Mouse (Mus musculus) forebrain, embryonic 12.5 days (tissue): ENCODE measurements around the gene Cox7b. TPM values are rescaled to one million over a fixed set of nuclear protein-coding genes. Genes with fewer than 3 reads are reported as not detected.
"Not testable (repeated sequence)": the region's sequence is repeated elsewhere in the genome, so short reads cannot be mapped to it uniquely, and the experiment has no call there.

ENCODE experiments used
- ATAC-seq: fragments of 200-750 bp; cut with Nextera tagmentation; 2 replicates; pipeline ENCODE4 v1.8.0; 2017; ENCODE audit warnings: moderate TSS enrichment; ENCODE audit not compliant: low FRiP score
- H3K27ac ChIP-seq: fragments of 300-500 bp; sonication (generic); 2 replicates; pipeline ENCODE4 v1.5.1; 2016; ENCODE audit warnings: mild to moderate bottlenecking
- H3K27me3 ChIP-seq: fragments of 300-500 bp; sonication (generic); 2 replicates; pipeline ENCODE4 v1.6.1; 2016; ENCODE audit warnings: mild to moderate bottlenecking
- H3K36me3 ChIP-seq: fragments of 300-500 bp; sonication (generic); replicated peaks from 2 replicates; pipeline ENCODE4 v1.6.1; 2016; ENCODE audit warnings: mild to moderate bottlenecking
- H3K4me1 ChIP-seq: fragments of 300-500 bp; sonication (generic); 2 replicates; pipeline ENCODE4 v1.6.1; 2016
- H3K4me2 ChIP-seq: fragments of 300-500 bp; sonication (generic); 2 replicates; pipeline ENCODE4 v1.6.1; 2016; ENCODE audit warnings: mild to moderate bottlenecking, moderate library complexity
- H3K4me3 ChIP-seq: fragments of 300-500 bp; sonication (generic); replicated peaks from 2 replicates; pipeline ENCODE4 v1.5.1; 2016; ENCODE audit warnings: mild to moderate bottlenecking
- H3K9ac ChIP-seq: fragments of 300-500 bp; sonication (generic); 2 replicates; pipeline ENCODE4 v1.6.1; 2016; ENCODE audit warnings: mild to moderate bottlenecking
- H3K9me3 ChIP-seq: fragments of 300-500 bp; sonication (generic); 2 replicates; pipeline ENCODE4 v1.6.1; 2016
- WGBS: fragments of 180-500 bp; shearing (Covaris S2); methylation state at CpG from one replicate; pipeline ENCODE4 v1.1.7; 2016; 5-methylcytosine and 5-hydroxymethylcytosine counted together
- polyA plus RNA-seq: library from polyadenylated mRNA; unstranded; fragments of >200 nt; fragmentation: Nextera tagmentation; extraction: Ambion mirVana; gene quantifications from 2 replicates; pipeline ENCODE4 v1.2.1, GENCODE M21; 2016

The Cox7b gene
- polyA plus RNA-seq = 284 and 287 TPM in 2 replicates

DNA sequence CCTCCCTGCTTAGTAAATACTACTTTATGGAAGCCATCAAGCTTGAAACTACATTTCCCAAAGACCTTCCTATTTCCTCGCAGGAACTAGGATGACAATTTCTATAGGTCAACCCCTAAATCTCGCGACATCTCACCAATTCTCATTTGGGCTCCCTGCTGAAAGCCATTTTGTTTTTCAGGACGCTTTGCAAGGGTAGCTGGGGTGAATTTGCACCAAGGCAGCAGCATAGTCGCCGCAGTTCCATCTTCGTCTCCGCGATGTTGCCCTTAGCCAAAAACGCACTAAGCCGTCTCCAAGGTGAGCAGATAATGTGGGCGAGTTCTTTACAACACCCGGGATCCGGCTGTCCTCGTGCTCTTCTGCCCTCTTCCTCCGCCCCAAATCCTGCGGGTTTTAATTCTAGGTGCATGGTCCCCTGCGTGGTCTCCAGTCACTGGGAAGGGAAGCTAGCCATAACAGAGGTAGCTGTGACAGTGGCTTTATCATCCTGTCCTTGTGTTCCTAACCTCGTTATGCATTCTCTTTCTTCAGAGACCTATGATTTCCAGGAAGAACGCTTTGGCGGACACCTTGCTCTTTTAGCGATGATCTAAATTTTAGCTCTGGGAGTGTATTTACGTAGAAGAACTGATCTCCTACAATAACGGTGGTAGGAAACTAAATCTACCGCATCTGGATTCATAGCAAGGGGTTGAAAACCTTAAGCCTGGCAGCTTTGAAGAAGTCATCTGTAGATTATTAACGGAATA lies at the start of gene Cox7b:
Gene Cox7b, plus strand, starts transcription at position 130 of the 752 bp plus-strand sequence.
- Histone ChIP-seq H3K9me3 (no peaks in the 10 kb centered on the region), H3K27me3 (no peaks in the 10 kb centered on the region), H3K27ac (peak within 1 kb of the TSS; percentile 83), H3K4me2 (peak within 1 kb of the TSS; percentile 48), H3K4me3 (peak within 1 kb of the TSS; percentile 56), H3K4me1 (0 out of 2 replicates have a peak, but pooled peaks cover 6% of the 10 kb centered on the region), H3K9ac (peak within 1 kb of the TSS; percentile 72), H3K36me3 (peaks cover 11% of the 10 kb centered on the region; the same call in 1 of the 2 replicates)
- 14% methylated on average over 26 of the region's 26 CpGs for WGBS
- peak; percentile 28; the same call in 1 of the 2 replicates for ATAC-seq

DNA sequence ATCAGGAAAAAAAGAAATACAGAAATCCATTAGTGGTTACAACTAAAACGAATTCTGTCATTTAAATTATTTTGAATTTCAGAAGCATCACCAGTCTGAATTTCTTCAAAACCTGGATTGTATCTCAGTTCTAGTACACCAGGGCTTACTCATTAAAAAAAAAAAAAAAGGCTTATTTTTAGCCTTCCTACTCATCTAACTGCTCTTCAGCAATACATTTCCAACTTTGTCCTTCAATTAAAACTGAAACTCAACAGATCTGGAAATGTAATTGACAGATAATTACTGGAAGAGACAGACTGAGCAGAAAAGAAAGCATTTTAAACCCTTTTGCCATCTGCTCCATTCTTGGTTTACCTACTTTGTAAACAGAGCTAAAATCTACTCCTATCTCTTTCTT lies 13.9 kb upstream of the Cox7b start:
- no peak for ATAC-seq

DNA sequence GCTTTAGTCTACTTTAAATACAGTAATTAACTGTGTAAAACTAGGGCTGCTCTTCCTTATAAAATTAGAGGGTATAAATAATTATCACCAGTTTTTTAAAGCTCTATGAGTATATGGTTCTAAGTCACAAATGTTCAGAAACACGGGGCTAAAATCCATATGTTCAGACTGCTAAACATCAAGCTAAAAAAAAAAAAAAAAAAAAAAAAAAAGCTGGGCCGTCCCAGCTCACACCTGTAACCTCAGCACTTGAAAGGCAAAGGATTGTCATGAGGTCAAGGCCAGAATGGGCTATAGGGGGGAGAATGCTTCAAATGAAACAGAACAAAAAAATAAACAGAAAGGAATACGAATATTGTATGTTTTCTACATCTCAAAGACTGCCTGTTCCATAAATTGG lies 4.7 kb upstream of the Cox7b start:
- WGBS = 25% methylated on average over 3 of the region's 3 CpGs
- Histone ChIP-seq H3K4me3 (peak overlapping the region; percentile 55), H3K27ac (no peak overlapping the region), H3K4me1 (no peaks in the 10 kb centered on the region; the same call in 1 of the 2 replicates), H3K27me3 (no peaks in the 10 kb centered on the region; the same call in 1 of the 2 replicates), H3K9me3 (no peaks in the 10 kb centered on the region), H3K36me3 (no peaks in the 10 kb centered on the region), H3K4me2 (peak overlapping the region; percentile 51), H3K9ac (peak overlapping the region; percentile 57)
- ATAC-seq = no peak

More for the DNA sequence above, 13.9 kb upstream of the Cox7b start:
- no peak overlapping the region for H3K27ac ChIP-seq
- no peak overlapping the region for H3K9ac ChIP-seq
- no peaks in the 10 kb centered on the region for H3K36me3 ChIP-seq
- no peaks in the 10 kb centered on the region; the same call in 1 of the 2 replicates for H3K27me3 ChIP-seq
- whole genome bisulfite sequencing = 79% methylated on average over 1 of the region's 1 CpGs
- H3K4me3 ChIP-seq = no peak overlapping the region
- no peaks in the 10 kb centered on the region for H3K9me3 ChIP-seq
- no peak overlapping the region for H3K4me2 ChIP-seq
- H3K4me1 ChIP-seq = no peaks in the 10 kb centered on the region

DNA sequence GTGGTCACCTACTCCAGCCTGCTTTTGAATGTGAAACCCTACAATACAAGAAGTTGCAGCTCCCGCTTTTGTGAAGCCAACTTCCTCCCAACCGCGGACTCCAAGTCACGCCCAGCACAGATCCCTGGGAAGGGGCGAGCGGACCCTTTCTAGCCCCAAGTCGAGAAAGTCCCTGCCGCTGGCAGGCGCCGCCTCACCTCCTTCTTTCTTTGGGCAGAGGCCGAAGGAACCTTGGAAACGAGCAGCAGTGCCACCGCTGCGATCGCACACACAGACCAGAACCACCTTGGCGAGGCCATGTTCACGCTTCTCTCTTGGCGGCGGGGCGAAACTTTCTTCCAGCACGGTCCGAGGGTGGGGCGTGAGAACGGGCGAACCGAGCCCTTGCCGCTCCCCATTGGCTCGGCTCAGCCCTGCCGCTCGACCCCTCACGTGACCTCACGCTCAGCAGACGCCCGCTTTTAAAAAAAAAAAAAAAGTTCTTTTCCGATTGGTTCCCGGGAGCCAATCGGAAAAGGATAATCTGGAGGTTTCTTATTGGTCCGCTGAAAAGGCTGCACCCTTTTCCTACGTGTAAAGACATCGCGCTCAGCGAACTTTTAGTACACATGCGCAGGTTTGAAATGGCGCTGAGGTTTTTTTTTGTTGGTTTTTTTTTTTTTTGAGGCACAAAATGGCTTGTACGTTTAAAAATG lies 3.9 kb upstream of the Cox7b start, which contains the start of gene Magt1:
Gene Magt1, minus strand, starts transcription at position 442 of the 695 bp plus-strand sequence.
- Histone ChIP-seq H3K27ac (peak within 1 kb of the TSS; percentile 83), H3K4me1 (no peaks in the 10 kb centered on the region; the same call in 1 of the 2 replicates), H3K9ac (peak within 1 kb of the TSS; percentile 57), H3K4me2 (peak within 1 kb of the TSS; percentile 51), H3K36me3 (no peaks in the 10 kb centered on the region), H3K4me3 (peak within 1 kb of the TSS; percentile 55), H3K27me3 (no peaks in the 10 kb centered on the region; the same call in 1 of the 2 replicates), H3K9me3 (no peaks in the 10 kb centered on the region)
- peak; percentile 95 for ATAC-seq
- 12% methylated on average over 44 of the region's 45 CpGs for WGBS

DNA sequence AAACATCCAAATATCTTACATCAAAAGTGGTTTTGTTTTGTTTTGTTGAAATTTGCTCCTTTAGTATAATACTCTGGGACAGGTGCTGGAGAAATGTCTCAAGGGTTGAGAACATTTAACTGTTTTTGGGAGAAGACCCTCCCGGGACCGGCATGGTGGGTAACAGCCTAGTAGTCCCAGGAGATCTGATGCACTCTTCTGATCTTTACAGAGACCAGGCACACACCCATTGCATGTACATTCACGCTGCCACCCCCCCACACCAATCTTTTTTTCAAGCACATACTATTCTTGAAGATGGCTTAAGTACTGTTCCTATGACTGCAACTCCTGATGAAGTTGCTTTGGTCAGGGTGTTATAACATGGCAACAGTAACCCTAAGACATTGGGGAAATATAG lies 2.9 kb upstream of the Cox7b start:
- peaks cover 6% of the 10 kb centered on the region; the same call in 1 of the 2 replicates for H3K4me1 ChIP-seq
- no peaks in the 10 kb centered on the region for H3K36me3 ChIP-seq
- no peaks in the 10 kb centered on the region for H3K27me3 ChIP-seq
- 81% methylated on average over 3 of the region's 3 CpGs for WGBS
- no peak overlapping the region for H3K9ac ChIP-seq
- H3K27ac ChIP-seq = peak overlapping the region; percentile 57
- peak overlapping the region; percentile 24 for H3K4me3 ChIP-seq
- no peaks in the 10 kb centered on the region for H3K9me3 ChIP-seq
- peak overlapping the region; percentile 46 for H3K4me2 ChIP-seq
- no peak for ATAC-seq

DNA sequence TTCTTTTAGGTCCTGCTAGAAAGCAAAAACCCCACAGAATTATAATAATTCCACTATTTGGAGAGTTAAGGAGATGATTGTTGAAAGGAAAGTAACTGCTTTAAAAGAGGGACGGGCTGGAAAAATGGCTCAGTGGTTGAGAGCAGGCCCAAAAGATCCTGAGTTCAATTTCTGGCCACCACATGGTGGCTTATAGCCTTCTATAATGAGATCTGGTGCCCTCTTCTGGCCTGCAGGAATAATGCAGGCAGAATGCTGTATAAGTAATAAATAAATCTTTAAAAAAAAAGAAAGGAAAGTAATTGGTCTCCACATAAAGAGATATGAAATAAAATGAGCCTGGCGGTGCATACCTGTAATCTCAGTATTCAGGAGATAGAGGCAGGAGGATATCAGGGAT lies 2.3 kb upstream of the Cox7b start:
- no peaks in the 10 kb centered on the region for H3K27me3 ChIP-seq
- 34% methylated on average over 2 of the region's 2 CpGs for WGBS

DNA sequence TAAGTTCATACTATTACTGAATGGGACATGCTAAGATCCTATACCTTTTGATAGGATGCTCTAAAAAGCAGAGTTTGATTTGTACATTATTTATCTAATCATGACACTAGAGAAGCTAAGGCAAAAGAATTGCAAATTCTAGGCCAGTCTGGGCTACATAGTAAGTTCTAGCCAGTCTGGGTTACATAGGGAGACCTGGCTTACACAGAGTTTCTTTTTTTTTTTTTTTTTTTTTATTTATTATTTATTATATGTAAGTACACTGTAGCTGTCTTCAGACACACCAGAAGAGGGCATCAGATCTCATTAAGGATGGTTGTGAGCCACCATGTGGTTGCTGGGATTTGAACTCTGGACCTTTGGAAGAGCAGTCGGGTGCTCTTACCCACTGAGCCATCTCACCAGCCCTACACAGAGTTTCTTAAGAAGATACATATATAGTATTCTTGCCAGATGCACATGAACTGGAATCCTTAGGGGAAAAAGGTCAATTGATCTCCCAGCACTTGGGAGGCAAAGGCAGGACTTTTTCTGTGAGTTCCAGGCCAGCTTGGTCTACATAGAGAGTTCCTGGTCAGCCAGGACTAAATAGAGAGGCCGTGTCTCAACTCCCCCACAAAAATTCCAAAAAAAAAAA lies 641 bp upstream of the Cox7b start:
- H3K9me3 ChIP-seq, H3K4me3 ChIP-seq, H3K27ac ChIP-seq, H3K4me1 ChIP-seq, H3K27me3 ChIP-seq, H3K9ac ChIP-seq, H3K4me2 ChIP-seq, ATAC-seq: not testable (repeated sequence)
- 60% methylated on average over 2 of the region's 2 CpGs for WGBS
- peaks cover 10% of the 10 kb centered on the region; the same call in 1 of the 2 replicates for H3K36me3 ChIP-seq

More for the DNA sequence above, 2.3 kb upstream of the Cox7b start:
- Histone ChIP-seq H3K4me2 (no peak overlapping the region), H3K9me3 (no peaks in the 10 kb centered on the region), H3K4me3 (no peak overlapping the region), H3K27ac (no peak overlapping the region), H3K9ac (no peak overlapping the region), H3K36me3 (no peaks in the 10 kb centered on the region), H3K4me1 (peaks cover 6% of the 10 kb centered on the region; the same call in 1 of the 2 replicates)
- no peak for ATAC-seq

DNA sequence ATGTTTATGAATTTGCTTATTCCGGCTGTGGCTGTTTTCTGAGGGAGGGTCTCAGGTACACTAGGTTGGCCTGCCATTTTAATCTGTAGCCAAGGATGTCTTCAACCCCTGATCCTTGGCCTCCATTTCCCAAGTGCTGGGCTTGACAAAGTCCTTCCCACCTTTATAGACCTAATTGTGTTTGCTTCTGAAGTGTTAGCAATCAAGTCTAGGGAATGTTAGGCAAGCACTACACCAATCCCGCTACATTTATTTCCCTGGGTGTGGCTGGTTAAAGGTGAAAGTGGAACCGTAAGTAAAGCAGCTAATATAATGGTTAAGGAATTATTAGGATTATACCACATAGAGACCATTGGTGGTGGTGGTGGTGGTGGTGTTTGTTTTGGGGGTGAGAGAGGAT lies 1.6 kb downstream of the Cox7b start:
- Histone ChIP-seq H3K9ac (no peak overlapping the region), H3K4me2 (peak overlapping the region; percentile 13; the same call in 1 of the 2 replicates), H3K27ac (no peak overlapping the region), H3K4me1 (0 out of 2 replicates have a peak, but pooled peaks cover 6% of the 10 kb centered on the region), H3K9me3 (no peaks in the 10 kb centered on the region), H3K36me3 (peaks cover 14% of the 10 kb centered on the region; the same call in 1 of the 2 replicates), H3K27me3 (no peaks in the 10 kb centered on the region), H3K4me3 (no peak overlapping the region)
- no peak for ATAC-seq
- WGBS = 88% methylated on average over 3 of the region's 3 CpGs

DNA sequence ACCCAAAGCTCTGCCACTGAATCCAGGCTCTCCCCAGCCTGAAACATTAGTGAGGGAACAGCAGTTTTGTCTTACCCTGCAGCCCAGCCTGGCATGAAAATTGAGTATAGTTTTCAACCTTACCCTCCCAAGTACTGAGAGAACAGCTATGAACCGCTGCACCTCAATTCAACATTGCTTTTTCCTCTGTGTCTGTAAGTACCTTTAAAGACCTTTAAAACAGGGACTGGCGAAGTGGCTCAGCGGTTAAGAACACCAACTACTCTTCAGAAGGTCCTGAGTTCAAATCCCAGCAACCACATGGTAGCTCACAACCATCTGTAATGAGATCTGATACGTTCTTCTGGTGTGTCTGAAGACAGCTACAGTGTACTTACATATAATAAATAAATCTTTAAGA lies 2.0 kb downstream of the Cox7b start:
- Histone ChIP-seq H3K27ac (no peak overlapping the region), H3K4me2 (no peak overlapping the region), H3K9me3 (no peaks in the 10 kb centered on the region), H3K36me3 (peaks cover 14% of the 10 kb centered on the region; the same call in 1 of the 2 replicates), H3K9ac (no peak overlapping the region), H3K4me3 (no peak overlapping the region), H3K27me3 (no peaks in the 10 kb centered on the region), H3K4me1 (0 out of 2 replicates have a peak, but pooled peaks cover 6% of the 10 kb centered on the region)
- no peak for ATAC-seq
- WGBS = 92% methylated on average over 4 of the region's 4 CpGs

DNA sequence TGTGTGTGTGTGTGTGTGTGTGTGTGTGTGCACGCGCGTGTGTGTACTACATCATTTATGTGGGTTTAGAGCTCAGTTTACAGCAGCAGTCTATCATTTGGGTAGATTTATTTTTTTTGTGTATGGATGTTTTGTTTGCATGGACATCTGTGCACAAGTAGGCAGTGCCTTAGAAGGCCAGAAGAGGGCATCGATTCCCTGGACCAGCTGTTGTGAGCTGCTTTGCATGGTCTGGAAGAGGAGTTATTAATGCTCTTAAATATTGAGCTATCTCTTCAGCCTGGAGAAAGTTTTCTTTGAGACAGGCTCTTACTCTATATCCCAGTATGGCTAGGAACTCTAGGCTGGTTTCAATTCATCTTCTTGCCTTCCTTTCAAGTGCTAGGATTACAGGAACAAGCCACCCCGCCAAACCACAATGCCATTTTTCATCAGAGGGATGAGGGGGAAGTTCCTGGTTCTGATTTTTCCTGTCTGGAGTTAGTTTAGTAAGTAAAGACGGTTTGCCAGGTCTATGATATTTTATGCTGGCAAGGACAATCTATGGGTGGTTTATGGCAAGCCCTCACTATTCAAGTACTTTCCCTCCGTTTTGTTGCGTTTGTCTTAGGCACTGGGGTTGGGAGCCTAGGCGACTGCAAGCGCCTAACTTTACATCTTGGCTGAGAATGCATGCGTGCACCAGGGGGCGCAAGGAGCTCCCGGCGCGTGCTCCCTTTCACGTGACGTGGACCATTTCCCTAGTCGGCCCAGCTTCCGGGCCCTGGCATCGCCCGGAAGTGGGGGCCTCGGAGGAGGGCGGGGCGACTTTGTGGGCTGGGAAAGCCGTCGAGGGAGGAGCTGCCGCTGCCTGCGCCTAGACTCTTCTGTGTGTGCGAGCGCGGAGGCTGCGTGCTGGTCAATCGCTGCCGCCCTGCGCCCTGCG lies 11.2 kb downstream of the Cox7b start, which contains the start of gene Atp7a:
Gene Atp7a, plus strand, starts transcription at position 859 of the 925 bp plus-strand sequence.
- H3K27ac ChIP-seq = peak within 1 kb of the TSS; percentile 61
- WGBS = 11% methylated on average over 36 of the region's 36 CpGs

DNA sequence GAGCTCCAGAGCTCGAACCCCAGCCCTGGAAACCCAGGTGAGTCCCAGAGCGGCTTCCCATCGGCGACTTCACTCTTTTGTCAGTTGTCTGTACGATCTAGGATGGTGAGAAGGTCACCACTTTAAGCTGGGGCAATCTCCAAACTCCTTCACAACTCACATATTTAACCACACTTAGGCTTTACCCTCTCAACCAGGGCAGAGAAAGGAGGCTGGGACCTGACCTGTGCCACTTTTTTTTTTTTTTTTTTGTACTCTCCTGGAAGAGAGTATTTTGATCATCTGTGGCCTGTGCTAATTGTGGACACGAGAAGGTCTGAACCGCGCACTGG lies 11.8 kb downstream of the Cox7b start:
- H3K4me3 ChIP-seq = peak overlapping the region; percentile 49
- H3K4me1 ChIP-seq = peaks cover 2% of the 10 kb centered on the region
- peak overlapping the region; percentile 50 for H3K4me2 ChIP-seq
- WGBS = 28% methylated on average over 8 of the region's 8 CpGs
- no peaks in the 10 kb centered on the region for H3K9me3 ChIP-seq
- H3K36me3 ChIP-seq = no peaks in the 10 kb centered on the region
- H3K27me3 ChIP-seq = peaks cover 3% of the 10 kb centered on the region; the same call in 1 of the 2 replicates
- no peak for ATAC-seq
- H3K9ac ChIP-seq = peak overlapping the region; percentile 59
- peak overlapping the region; percentile 53 for H3K27ac ChIP-seq

More for the DNA sequence above, 11.2 kb downstream of the Cox7b start, which contains the start of gene Atp7a:
- H3K27me3 ChIP-seq = peaks cover 3% of the 10 kb centered on the region; the same call in 1 of the 2 replicates
- peak; percentile 97 for ATAC-seq
- peak within 1 kb of the TSS; percentile 59 for H3K9ac ChIP-seq
- peak within 1 kb of the TSS; percentile 50 for H3K4me2 ChIP-seq
- H3K4me3 ChIP-seq = peak within 1 kb of the TSS; percentile 49
- H3K36me3 ChIP-seq = no peaks in the 10 kb centered on the region
- H3K4me1 ChIP-seq = peaks cover 2% of the 10 kb centered on the region
- H3K9me3 ChIP-seq = no peaks in the 10 kb centered on the region
